Mouse (Mus musculus): ENCODE results near the gene B4galt2. TPM values are rescaled to one million over a fixed set of nuclear protein-coding genes. Genes with fewer than 3 reads are reported as not detected.

B4galt2 gene
- polyA plus RNA-seq, 1 experiment from 2014 or later: 24.9 TPM

Other genes starting within 250 kb of the B4galt2 start
- gene Dmap1, start 201.2 kb downstream of the B4galt2 start, polyA plus RNA-seq (2014; fragmentation: Nextera tagmentation; extraction: Ambion mirVana): 89.6 and 89.9 TPM in 2 replicates
- not detected in 2 replicates for gene Gm12845, start 159.1 kb downstream of the B4galt2 start, polyA plus RNA-seq (2014; fragmentation: Nextera tagmentation; extraction: Ambion mirVana)
- gene Klf17, start 117.8 kb downstream of the B4galt2 start, polyA plus RNA-seq (2014; fragmentation: Nextera tagmentation; extraction: Ambion mirVana): not detected in 2 replicates
- gene Slc6a9, start 49.0 kb downstream of the B4galt2 start, polyA plus RNA-seq (2014; fragmentation: Nextera tagmentation; extraction: Ambion mirVana): 5.3 and 5.9 TPM in 2 replicates
- 0.86 and 1.6 TPM in 2 replicates for gene Ccdc24, start 10.9 kb downstream of the B4galt2 start, polyA plus RNA-seq (2014; fragmentation: Nextera tagmentation; extraction: Ambion mirVana)
- 154 and 177 TPM in 2 replicates for gene Atp6v0b, start 3.8 kb upstream of the B4galt2 start, polyA plus RNA-seq (2014; fragmentation: Nextera tagmentation; extraction: Ambion mirVana)
- 20.8 and 23.8 TPM in 2 replicates for gene Dph2, start 8.5 kb upstream of the B4galt2 start, polyA plus RNA-seq (2014; fragmentation: Nextera tagmentation; extraction: Ambion mirVana)
- gene Ipo13, start 31.5 kb upstream of the B4galt2 start, polyA plus RNA-seq (2014; fragmentation: Nextera tagmentation; extraction: Ambion mirVana): 41.0 and 43.6 TPM in 2 replicates
- gene Artn, start 46.3 kb upstream of the B4galt2 start, polyA plus RNA-seq (2014; fragmentation: Nextera tagmentation; extraction: Ambion mirVana): 2.0 and 2.6 TPM in 2 replicates

Measured in embryonic facial prominence, embryonic 11.5 days (tissue).